Mouse (Mus musculus) limb, embryonic 10.5 days (tissue): ENCODE measurements around the gene Trim13. TPM values are rescaled to one million over a fixed set of nuclear protein-coding genes. Genes with fewer than 3 reads are reported as not detected.

Experiments used
- DNase-seq: peaks from one replicate; pipeline ENCODE4 v3.0.0-alpha.2; 2017; ENCODE audit warnings: low spot score
- H3K27ac ChIP-seq: fragments of 300-500 bp; sonication (generic); 2 replicates; pipeline ENCODE4 v1.5.1; 2016; ENCODE audit warnings: mild to moderate bottlenecking
- H3K27me3 ChIP-seq: fragments of 300-500 bp; sonication (generic); 2 replicates; pipeline ENCODE4 v1.6.1; 2016; ENCODE audit warnings: low read depth, mild to moderate bottlenecking; ENCODE audit not compliant: poor library complexity, severe bottlenecking
- H3K36me3 ChIP-seq: fragments of 300-500 bp; sonication (generic); 2 replicates; pipeline ENCODE4 v1.6.1; 2016; ENCODE audit warnings: mild to moderate bottlenecking, moderate library complexity
- H3K4me1 ChIP-seq: fragments of 300-500 bp; sonication (generic); 2 replicates; pipeline ENCODE4 v1.6.1; 2016
- H3K4me3 ChIP-seq: fragments of 300-500 bp; sonication (generic); 2 replicates; pipeline ENCODE4 v1.5.1; 2016; ENCODE audit warnings: mild to moderate bottlenecking, moderate library complexity
- H3K9me3 ChIP-seq: fragments of 300-500 bp; sonication (generic); replicated peaks from 2 replicates; pipeline ENCODE4 v1.6.1; 2016; ENCODE audit warnings: mild to moderate bottlenecking
- WGBS: fragments of 180-500 bp; shearing (Covaris S2); methylation state at CpG from one replicate; pipeline ENCODE4 v1.1.7; 2016; 5-methylcytosine and 5-hydroxymethylcytosine counted together
- microRNA counts: library from miRNA; unstranded; fragments of <30 nt; microRNA quantifications from one replicate; lab custom pipeline; 2017
- microRNA-seq: library from miRNA; unstranded; fragments of <30 nt; microRNA quantifications from one replicate; pipeline ENCODE4, GENCODE M21; 2017
- polyA plus RNA-seq: library from polyadenylated mRNA; unstranded; fragments of >200 nt; fragmentation: Nextera tagmentation; extraction: Ambion mirVana; gene quantifications from 2 replicates; pipeline ENCODE4 v1.2.1, GENCODE M21; 2016

The Trim13 gene
- polyA plus RNA-seq, 1 experiment from 2014 or later, result 13.2 TPM

GRCm38 (mm10) chr14:61647182-61647880 is 49.3 kb downstream of the Trim13 start:
- peak overlapping the region; percentile 92 for H3K4me3 ChIP-seq
- peak overlapping the region; percentile 99 for H3K27ac ChIP-seq
- WGBS, result under 1% methylated on average over 24 of the region's 24 CpGs
- peaks cover 4% of the 10 kb centered on the region; the same call in 1 of the 2 replicates for H3K36me3 ChIP-seq
- no peaks in the 10 kb centered on the region for H3K9me3 ChIP-seq
- H3K4me1 ChIP-seq, result peaks cover 10% of the 10 kb centered on the region; the same call in 1 of the 2 replicates
- peak; percentile 60 for DNase-seq
- H3K27me3 ChIP-seq, result no peaks in the 10 kb centered on the region

- H3K4me1 ChIP-seq, result peaks cover 10% of the 10 kb centered on the region; the same call in 1 of the 2 replicates
- peak overlapping the region; percentile 92 for H3K4me3 ChIP-seq
- under 1% methylated on average over 95 of the region's 95 CpGs for WGBS
- DNase-seq, result peak; percentile 74
- no peaks in the 10 kb centered on the region for H3K9me3 ChIP-seq
- H3K36me3 ChIP-seq, result no peaks in the 10 kb centered on the region; the same call in 1 of the 2 replicates
- H3K27ac ChIP-seq, result peak overlapping the region; percentile 99
- H3K27me3 ChIP-seq, result no peaks in the 10 kb centered on the region
Measured at GRCm38 (mm10) chr14:61647881-61648684, 50.0 kb downstream of the Trim13 start.

- H3K27me3 ChIP-seq, result no peaks in the 10 kb centered on the region
- no peaks in the 10 kb centered on the region for H3K9me3 ChIP-seq
- 4% methylated on average over 62 of the region's 62 CpGs for WGBS
- DNase-seq, result peak; percentile 99
- H3K4me1 ChIP-seq, result peaks cover 10% of the 10 kb centered on the region; the same call in 1 of the 2 replicates
- no peaks in the 10 kb centered on the region for H3K36me3 ChIP-seq
- H3K27ac ChIP-seq, result peak overlapping the region; percentile 99
- H3K4me3 ChIP-seq, result peak overlapping the region; percentile 92
Measured at GRCm38 (mm10) chr14:61648685-61649504, 50.8 kb downstream of the Trim13 start.

- WGBS, result 43% methylated on average over 9 of the region's 9 CpGs
- no peaks in the 10 kb centered on the region for H3K36me3 ChIP-seq
- no peak for DNase-seq
Measured at GRCm38 (mm10) chr14:61650291-61650960, 52.4 kb downstream of the Trim13 start.

More at GRCm38 (mm10) chr14:61650291-61650960, 52.4 kb downstream of the Trim13 start:
- Histone ChIP-seq H3K4me1 (peaks cover 10% of the 10 kb centered on the region; the same call in 1 of the 2 replicates), H3K27me3 (no peaks in the 10 kb centered on the region), H3K4me3 (no peak overlapping the region), H3K27ac (no peak overlapping the region), H3K9me3 (no peaks in the 10 kb centered on the region)

MicroRNAs encoded within 50 kb of the gene (microRNA counts, 519-probe panel; counts per million panel counts)
- 7,180 counts per million, percentile 97 among the panel's probes with 10 or more counts for microRNA mmu-miR-15a (lab: Ali Mortazavi, UCI)
- microRNA mmu-miR-16 (lab: Ali Mortazavi, UCI), result 8,212 counts per million, percentile 99 among the panel's probes with 10 or more counts

Small RNAs within 50 kb of the gene (microRNA-seq; reads per million reads assigned to microRNA genes)
- gene Mir15a (2,990 reads per million, percentile 86 among the genes with 10 or more reads in this experiment), gene Mir16-1 (1,707 reads per million, percentile 81 among the genes with 10 or more reads in this experiment)

Other genes with a start within 250 kb of the Trim13 start
- gene Ebpl, start 237.8 kb upstream of the Trim13 start, polyA plus RNA-seq, result 9.4 and 10.5 TPM in 2 replicates
- 71.6 and 76.6 TPM in 2 replicates for gene Kpna3, start 158.4 kb upstream of the Trim13 start, polyA plus RNA-seq
- gene Spryd7, start 41.4 kb upstream of the Trim13 start, polyA plus RNA-seq, result 12.4 and 12.7 TPM in 2 replicates
- 0.46 and 0.73 TPM in 2 replicates for gene Kcnrg, start 9.2 kb downstream of the Trim13 start, polyA plus RNA-seq